Mouse (Mus musculus) retina, embryonic 14.5 days (tissue): ENCODE measurements around the gene Cox5a.

ENCODE experiments used
- DNase-seq: peaks from one replicate; pipeline ENCODE4 v3.0.0-alpha.2; 2015; ENCODE audit warnings: low spot score

Gene Cox5a

DNA sequence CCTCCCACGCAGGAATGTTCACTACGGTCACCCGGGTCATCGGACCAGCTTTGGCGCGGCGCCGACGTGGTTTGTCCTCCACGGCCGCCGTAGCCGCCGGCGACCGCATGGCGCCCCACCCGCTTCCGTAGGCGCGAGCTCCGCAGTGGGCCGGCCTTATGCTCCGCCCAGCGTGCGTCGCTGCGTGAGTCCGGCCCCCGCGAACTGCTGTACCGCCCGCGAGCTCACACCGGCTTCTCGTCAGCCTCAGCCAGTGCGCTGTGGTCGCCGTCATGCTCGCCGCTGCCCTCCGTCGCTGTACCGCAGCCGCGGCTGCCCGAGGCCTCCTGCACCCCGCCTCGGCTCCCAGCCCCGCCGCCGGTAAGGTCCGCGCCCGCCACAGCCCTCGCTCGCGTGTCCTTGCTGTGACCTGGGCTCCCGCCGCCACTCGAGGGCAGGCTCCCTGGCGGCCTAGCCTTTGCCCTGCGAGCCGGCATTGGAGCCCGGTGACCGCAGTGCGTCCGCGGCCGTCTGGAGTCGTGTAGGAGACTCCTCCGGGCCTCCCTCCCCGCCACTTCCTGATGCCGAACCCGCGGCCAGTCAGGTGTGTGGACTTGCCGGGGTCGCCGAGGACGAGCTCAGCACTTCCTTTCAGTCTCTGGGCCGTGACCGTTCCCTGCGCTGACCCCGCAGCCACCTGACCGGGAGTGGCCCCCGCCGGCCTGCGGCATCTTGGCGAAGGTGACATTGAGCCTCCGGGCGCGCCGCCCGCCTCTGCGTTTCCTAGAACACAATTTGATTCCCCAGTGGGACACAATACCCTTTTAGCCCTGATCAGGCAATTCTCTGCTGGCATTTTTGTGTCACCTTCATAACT lies at the start of gene Cox5a:
TSS of gene Cox5a (plus strand) at position 219 of the 856 bp plus-strand sequence.
- DNase-seq, result peak; percentile 92

DNA sequence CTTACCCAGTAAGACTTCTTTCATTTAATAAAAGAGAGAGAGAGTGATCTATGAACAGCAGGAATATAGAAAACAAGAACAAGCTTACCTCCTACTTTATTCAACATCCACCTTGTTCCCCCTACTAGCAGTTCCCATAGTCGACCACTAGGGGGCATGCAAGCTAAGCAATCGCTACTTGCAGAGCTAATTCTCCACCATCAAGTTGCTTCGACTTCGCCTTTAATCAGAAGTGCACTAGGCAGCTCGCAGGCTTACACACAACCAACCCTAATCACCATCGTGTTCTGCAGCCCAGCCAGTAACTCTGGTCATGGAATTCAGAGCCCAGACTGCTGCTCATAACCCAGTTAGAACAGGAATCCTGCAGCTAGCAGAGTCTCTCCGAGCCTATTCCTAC lies 35.3 kb upstream of the Cox5a start:
- peak; percentile 94 for DNase-seq

DNA sequence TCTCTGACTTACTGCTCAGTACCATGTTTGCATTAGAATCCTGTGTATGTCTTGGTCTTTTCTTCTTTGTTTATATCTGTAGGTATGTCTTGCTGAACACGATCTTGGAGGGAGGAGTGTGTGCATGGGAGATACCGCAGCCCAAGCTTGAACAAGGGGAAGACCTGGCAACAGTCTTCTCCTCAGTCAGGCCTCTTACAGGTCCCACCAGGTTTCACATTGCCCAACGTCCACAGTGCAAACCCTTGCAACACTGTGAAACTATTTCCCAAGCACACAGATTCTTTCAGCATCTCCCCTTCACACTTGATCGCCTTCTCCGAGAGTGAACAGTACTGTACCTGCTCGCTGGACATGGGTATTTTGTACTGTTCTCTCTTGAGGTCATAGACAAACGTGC lies 33.3 kb upstream of the Cox5a start:
- no peak for DNase-seq

DNA sequence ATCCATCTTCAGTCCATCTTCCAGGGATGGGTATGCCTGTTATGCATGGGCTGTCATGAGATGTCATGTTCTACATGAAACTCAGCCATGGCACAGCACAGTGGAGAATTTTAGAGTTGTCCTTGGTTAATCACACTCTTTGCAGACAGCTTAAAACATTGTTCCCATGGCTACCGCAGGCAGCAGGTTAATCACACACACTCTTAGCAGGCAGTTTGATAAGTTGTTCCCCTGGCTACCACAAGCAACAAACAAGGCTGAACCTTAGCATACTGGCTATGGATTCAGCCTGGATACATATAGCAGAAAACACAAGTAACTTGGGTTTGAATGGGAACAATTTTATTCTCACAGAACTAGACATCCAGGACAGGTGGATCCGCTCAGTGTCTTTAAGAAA lies 27.5 kb upstream of the Cox5a start:
- DNase-seq, result no peak

DNA sequence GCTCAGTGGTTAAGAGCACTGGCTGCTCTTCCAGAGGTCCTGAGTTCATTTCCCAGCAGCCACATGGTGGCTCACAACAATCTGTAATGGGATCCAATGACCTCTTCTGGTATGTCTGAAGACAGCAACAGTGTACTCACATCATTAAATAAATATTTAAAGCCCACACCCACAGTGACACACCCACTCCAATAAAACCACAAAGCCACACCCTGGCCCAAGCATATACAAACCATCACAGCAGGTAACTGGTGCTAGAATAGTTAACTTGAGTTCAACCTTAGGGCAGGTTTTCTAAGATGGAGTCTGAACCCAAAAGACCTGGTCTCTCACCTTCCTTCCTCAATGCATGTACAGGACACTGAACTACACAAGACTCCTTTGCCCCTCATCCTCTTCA lies 26.1 kb upstream of the Cox5a start:
- no peak for DNase-seq

DNA sequence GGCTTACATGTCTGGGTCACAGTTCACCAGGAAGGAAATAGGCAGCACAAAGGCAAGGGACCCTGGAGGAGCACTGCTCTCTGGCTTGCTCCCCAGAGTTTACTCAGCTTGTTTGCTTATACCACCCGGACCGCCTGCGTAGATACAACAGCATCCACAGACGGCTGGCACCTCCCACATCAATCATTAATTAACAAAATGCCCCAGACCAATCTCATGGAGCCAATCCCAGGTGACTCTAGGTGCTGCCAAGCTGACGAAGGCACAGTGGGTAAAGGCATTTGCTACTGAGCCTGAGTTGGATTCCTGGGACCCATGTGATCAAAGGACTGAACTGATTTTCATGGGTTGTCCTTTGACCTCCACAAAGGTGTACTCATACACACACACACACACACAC lies 23.8 kb upstream of the Cox5a start:
- DNase-seq, result no peak

DNA sequence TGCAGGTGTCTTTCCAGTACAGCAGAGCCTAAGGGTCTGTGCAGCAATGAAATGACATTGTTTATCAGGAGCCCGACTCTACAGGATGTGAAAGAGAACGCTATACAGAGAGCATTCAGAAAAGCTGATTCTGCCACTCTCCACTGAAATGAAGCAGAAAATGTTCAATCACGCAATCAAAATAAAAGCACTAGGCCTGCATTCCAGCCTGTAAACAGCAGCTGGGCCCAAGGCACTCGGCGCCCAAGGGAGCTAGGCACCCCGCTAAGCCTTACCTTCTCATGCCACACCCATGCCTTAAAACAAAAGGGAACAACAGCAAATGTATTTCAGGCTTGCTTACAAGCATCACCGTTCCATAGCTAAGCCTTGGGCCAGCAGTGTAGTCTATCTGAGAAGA lies 22.5 kb upstream of the Cox5a start:
- DNase-seq, result no peak

DNA sequence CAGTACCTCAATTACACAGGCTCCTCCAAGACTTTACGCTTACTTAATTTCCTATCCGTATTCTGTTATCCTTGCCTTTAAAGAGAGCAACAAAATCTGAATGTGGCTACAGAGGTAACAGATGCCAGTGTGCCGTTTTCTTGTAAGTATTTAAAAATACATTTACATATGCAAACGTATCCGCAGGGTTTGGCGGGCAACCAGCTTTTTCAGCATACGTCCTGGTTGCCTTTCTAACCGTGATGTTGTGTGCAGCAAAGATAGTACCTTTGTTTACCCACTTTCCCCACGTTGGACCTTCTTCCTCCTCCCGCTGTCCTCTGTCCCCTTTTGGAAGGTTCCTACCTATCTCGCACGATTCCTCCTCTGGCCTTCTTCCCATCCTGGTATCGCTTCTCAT lies 19.6 kb upstream of the Cox5a start:
- DNase-seq, result no peak

DNA sequence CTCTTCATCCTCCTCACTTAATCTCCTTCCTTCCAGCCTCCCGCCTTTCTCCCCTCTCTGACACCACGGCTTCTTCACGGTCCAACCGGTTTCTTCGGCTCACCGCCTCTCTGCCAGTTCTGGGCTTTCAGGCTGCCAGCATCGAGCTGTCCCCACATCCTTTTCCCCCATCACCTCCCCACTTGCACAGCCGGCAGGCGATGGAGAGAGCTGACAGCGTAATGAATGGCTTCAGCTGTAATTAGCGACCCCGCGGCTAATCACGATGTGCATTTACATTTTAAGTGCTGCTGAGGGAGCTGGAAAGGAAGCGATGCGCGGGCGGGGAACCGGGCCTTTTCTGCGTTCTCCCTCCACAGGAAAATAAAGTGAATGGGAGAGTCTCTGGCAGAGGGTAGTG lies 19.2 kb upstream of the Cox5a start:
- peak; percentile 45 for DNase-seq

DNA sequence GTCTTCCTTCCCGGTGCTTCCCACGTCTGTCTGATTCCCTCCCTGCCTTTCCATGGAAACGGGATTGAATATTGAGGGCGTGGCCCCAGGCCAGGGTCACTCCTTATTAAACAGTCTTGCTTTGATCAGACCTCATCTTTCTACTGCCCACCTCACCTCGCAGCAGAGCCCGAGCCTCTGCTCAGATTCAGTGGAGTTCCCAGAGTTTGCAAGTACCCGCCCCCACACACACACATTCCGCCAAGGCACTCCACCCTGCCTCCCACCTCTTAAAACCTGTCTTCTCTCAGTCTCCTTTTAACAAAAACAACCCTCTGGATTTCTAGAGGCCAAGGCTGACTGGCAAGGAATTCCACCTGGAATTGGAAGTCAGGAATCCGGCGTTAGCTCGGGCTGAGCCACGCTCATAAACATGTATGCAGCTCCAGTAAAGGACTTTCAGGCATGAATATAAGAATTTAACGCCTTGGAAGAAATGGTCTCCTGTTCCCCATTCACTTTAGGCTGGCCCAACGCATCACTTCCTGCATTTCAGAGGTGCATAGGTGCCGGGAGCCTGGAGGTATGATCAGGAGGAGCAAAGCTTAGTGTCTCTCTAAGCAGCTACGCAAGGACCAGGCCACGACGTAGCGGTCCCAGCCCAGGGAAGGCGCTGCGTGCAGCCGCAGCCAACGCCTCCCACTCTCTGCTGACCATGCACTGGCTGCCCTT lies 18.0 kb upstream of the Cox5a start:
- DNase-seq, result no peak

DNA sequence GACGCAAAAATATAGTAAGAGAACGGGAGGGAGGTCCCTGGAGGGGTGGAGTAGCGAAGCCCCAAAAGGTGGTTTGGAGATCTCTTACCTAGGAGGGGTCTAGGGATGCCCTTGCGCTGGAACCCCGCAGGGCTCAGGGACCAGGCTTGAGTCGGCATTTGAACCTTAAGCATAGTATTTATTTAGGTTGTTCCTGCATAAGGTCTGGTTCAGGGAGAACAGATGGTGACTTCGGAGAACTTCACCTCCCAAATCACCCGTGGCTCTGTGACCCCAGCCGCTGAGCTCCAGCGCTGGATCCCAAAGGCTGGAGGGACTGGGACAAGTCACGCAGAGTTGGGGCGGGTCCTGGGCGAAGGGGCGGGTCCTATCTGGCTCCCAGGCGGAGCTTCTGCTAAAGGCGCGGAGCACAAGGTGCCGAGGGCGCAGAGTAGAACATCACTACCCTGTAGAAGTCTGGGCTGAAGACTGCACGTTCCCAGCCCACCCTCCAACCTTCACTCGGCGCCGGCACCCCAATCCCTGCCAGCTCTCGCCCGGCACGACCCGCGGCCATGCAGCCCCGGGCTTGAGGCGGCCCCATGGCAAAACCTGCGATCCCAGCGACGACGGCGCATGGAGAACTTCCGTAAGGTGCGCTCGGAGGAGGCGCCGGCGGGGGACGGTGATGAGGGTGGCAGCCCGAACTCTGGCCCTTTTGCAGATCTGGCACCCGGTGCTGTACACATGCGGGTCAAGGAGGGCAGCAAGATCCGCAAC lies 17.3 kb upstream of the Cox5a start, which contains the start of gene Rpp25:
TSS of gene Rpp25 (plus strand) at position 405 of the 759 bp plus-strand sequence.
- peak; percentile 64 for DNase-seq

DNA sequence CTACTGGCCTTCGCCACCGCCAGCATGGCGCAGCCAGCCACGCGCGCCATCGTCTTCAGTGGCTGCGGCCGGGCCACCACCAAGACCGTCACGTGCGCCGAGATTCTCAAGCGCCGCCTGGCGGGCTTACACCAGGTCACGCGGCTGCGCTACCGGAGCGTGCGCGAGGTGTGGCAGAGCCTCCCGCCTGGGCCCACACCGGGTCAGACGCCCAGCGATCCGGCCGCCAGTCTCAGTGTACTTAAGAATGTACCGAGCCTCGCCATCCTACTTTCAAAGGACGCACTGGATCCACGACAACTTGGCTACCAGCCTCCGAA lies 16.7 kb upstream of the Cox5a start:
- peak; percentile 75 for DNase-seq

DNA sequence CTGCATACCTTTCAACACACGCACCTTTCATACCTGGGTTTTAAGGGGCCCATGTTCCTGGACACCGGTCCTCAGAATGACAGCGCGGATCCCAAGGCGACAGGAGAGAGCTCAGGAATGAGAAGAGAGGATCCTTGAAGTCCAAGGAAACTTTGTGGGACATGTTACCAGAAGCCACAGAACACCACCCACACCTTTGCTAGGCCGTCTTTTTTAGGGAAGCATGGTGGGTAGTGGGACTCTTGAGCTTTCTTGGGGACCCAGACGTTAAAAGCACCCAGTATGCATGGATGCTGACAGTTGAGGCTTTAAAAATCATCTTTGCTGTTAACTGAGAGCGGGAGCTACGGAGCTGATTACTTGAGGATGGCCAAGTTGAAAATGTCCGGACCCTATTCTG lies 16.2 kb upstream of the Cox5a start:
- DNase-seq, result no peak

DNA sequence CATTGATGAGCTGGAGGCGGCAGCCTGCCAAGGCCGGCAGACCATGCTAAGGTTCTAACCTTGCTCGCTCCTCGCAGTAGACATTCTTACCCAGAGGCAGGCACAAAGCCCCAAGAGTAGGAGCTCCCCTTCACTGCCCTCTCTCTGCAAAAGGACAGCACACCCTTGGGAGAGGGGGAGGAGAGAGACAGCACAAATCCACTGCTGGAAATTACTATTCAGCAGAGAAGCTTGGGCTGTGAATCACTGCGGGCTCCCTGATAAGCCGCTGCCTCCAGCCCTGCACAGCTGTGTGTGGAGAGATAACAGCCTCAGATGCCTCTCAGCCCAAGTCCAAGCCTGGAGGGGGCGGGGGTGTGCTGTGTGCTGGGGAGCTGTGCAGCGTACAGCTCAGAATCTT lies 15.4 kb upstream of the Cox5a start:
- DNase-seq, result peak; percentile 43

DNA sequence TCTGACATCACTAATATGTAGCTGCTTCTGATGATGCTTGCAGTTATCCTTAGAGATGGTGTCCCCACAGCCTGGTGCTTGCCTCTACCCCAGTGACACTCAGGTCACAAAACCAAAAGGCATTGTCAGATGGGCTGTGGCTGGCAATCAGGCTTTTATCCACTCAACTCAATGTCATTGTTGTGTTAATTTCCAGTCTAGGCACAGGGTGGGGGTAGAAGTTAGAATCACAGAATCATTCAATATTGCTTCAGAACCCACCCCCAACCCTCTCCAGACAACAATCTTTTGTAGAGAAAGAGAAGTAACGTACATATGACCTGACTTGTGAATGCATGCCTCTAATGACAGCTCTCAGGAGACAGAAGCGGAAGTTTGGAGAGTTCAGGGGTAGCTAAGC lies 10.5 kb upstream of the Cox5a start:
- DNase-seq, result no peak

DNA sequence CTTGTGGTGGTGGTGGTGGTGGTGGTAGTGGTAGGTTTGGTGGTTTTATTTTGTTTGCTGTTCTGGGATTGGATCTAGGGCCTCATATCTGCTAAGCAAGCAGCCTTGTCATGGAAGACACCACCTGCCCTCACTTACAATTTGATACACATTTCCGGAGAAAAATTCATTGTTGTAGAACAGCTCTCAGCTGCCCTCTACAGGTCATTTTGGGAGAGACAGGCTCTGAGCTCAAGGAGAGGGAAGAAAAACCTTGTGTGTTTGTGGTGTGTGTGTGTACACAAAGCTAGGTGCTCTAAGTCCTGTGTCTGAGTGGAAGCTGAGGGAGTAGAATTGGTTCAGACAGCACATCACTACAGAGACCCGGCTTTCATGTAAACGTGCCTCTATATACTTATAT lies 4.0 kb upstream of the Cox5a start:
- DNase-seq, result peak; percentile 92

DNA sequence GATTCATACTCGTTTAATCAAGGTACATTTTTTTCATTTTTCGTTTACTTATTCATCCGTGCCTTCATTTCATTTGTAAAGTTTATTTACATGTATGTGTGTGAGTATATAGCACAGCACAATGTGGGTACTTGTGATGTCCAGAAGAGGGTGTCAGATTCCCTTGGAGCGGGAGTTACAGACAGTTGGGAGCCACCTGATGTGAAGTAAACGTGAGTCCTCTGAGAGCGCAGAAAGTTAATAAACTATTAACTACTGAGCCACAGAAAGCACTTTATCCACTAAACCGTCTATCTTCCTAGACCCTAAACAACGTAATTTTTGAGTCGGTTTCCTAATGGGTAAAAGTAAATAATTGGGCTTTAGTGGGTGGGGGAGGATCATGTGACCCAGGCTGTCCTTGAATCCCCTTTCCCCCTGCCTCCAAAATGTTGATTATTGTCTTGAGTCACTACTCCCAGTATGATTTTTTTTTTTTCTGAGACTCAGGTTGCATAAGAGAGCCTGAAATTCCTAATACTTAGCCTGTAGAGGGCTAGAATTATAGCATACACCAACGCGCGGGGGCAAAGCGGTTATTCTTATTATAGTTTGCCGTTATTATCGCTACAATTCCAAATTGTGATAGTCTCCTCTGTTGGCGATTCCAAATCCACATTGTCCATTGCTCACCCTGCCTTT lies 559 bp upstream of the Cox5a start:
- no peak for DNase-seq

DNA sequence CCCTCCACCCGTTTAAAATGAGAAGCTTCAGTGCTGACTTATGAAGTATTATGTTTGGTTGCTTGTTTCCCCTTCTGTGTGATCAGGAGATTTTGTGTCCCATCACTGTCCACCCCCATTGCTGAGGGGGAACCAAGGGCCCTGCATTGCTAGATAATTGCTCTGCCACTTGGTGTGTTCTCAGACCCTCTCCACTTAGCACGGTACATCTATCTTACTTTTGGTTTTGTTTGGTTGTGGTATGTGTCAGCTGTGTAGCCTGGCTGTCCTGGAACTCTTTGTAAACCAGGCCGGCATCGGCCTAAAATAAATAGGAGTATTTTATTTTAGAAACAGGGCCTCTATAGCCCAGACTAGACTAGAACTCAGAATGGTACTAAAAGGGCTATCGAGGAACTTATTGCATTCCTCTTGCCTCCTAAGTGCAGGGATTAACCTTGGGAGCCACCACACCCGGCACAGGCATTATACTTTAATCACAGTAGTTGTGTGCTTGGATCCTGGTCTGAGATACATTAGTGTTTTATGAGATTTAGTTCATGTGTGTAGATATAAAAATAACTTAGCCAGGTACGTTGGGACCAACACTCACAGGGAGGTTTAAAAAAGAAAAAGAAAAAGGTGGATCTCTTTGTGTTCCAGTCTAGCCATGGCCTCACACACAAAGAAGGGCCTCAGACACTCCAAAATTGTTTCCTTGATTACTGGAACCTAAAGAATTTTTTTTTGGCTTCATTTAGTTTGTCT lies 1.2 kb downstream of the Cox5a start:
- no peak for DNase-seq

DNA sequence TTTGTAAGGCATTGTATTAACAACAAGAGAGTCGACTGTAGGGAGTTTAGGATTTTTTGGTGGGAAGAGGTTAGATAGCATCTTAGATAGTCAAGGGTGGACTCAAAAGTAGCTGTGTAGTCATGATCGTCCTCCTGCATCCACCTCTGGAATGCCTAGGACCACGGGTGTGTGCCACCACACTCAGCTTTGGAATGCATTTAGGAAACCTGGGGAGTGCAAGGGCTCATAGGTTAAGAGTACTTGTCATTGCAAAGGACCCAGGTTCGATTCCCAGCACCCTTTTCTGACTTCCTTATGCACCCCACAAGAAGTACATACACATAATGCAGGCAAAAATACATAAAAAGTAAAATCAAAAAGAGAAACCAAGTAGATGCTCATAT lies 1.8 kb downstream of the Cox5a start:
- DNase-seq, result no peak

DNA sequence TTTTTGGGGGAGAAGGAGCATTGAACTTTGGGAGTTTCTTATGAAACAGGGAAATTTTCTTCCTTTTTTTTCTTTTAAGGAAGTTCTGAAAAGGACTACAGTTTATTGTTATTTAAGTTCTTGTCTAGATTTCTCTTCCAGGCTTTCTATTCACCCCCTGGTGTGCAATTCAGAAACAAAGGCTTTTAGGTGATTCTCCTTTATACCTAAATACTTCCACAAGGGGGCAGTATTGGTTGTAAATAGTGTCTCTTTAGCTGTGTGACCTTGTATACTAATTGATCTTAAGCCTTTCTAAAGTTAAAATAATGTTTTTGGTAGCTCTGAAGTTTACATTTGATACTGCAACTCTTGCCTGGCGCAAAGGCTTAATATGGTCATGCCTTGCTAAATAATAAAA lies 2.7 kb downstream of the Cox5a start:
- DNase-seq, result peak; percentile 69

DNA sequence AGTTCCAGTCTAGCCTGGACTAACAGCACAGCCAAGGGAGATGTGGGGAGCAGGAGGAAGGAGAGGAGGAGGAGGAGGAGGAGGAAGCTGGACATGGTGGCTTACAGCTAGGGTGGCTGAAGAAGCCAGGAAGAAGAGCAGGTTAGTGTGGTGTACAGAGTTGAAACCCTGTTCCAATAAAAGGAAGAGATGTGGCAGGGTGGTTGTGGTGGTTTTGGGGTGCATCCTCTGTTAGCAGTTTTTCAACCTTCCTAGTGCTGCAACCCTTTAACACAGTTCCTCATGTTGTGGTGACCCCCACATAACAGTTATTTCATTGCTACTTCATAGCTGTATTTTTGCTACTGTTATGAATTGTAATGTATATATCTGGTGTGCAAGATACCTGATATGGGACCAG lies 3.4 kb downstream of the Cox5a start:
- DNase-seq, result no peak

DNA sequence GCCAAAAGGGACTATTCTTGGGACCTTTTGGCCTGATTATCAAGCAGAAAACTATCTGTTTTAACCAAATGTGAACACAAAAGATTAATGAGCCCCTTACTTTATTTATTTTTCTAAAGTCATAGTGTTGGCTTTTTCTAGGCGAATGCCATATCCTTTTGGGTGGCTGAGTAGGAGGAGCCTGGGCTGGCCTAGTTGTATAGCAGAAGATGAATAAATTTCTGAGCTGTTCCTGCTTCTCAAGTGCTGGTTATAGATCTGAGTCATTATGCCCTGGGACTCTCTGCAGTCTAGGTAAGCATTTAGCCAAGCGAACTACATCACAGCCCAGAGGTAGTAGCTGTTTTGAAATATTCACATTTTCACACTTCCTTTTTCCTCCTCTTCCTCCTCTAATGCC lies 4.4 kb downstream of the Cox5a start:
- DNase-seq, result no peak
